Mouse (Mus musculus) E14TG2a.4 (cell line): ENCODE data around the gene 4930590J08Rik.

Source experiments
- CTCF ChIP-seq: conservative IDR thresholded peaks from 2 replicates; pipeline ENCODE4 v1.5.1; 2014; ENCODE audit warnings: low read length
- NANOG ChIP-seq: IDR thresholded peaks from 2 replicates; pipeline ENCODE4 v1.6.1; 2014; ENCODE audit warnings: borderline replicate concordance, low read length, mixed read lengths
- POU5F1 ChIP-seq: IDR thresholded peaks from 2 replicates; pipeline ENCODE4 v1.6.1; 2014; ENCODE audit warnings: low read length, borderline replicate concordance

DNA sequence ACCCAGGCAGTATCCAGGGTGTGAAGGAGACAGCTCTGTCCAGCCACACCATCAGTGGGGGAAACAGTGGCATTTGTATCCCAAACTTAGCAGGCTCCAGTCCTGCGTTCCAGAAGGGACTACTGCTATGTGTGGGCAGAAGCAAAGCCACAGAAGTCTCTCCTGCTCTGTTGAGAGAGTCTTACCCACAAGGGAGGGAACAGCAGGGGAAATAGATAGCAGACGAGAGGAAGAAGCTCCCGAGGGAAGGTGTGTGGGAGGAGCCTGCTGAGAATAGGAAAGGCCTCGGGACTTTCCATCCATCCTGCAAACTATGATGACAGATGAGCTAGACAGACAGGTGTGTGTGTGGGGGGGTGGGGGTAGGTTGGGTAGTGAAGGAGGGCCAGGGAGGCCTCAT is 14.7 kb downstream of the 4930590J08Rik start:
- TF ChIP-seq CTCF = no peak
- no peak for TF ChIP-seq NANOG
- TF ChIP-seq POU5F1 = no peak
